Mouse (Mus musculus) hindbrain, embryonic 16.5 days (tissue): Measurements from ENCODE around the gene Tekt2. TPM values are rescaled to one million over a fixed set of nuclear protein-coding genes. Genes with fewer than 3 reads are reported as not detected.

Experiments
- polyA plus RNA-seq: library from polyadenylated mRNA; unstranded; fragments of >200 nt; fragmentation: Nextera tagmentation; extraction: Ambion mirVana; gene quantifications from 2 replicates; pipeline ENCODE4 v1.2.1, GENCODE M21; 2015

Tekt2 gene
- polyA plus RNA-seq, 1 experiment from 2014 or later = 13.5 TPM

Other genes with a start within 250 kb of the Tekt2 start
- 51.3 and 55.8 TPM in 2 replicates for gene Lsm10, start 229.1 kb downstream of the Tekt2 start, polyA plus RNA-seq
- gene Stk40, start 221.7 kb downstream of the Tekt2 start, polyA plus RNA-seq = 29.5 and 34.3 TPM in 2 replicates
- gene Eva1b, start 177.9 kb downstream of the Tekt2 start, polyA plus RNA-seq = 11.8 and 13.7 TPM in 2 replicates
- 1.3 and 1.5 TPM in 2 replicates for gene Sh3d21, start 162.2 kb downstream of the Tekt2 start, polyA plus RNA-seq
- 107 and 120 TPM in 2 replicates for gene Thrap3, start 122.9 kb downstream of the Tekt2 start, polyA plus RNA-seq
- 59.8 and 71.7 TPM in 2 replicates for gene Map7d1, start 69.3 kb downstream of the Tekt2 start, polyA plus RNA-seq
- 179 and 199 TPM in 2 replicates for gene Trappc3, start 63.4 kb downstream of the Tekt2 start, polyA plus RNA-seq
- gene Col8a2, start 38.9 kb downstream of the Tekt2 start, polyA plus RNA-seq = 5.8 and 6.8 TPM in 2 replicates
- 83.1 and 84.1 TPM in 2 replicates for gene Adprhl2, start 4.0 kb downstream of the Tekt2 start, polyA plus RNA-seq
- 12.4 and 17.5 TPM in 2 replicates for gene Ago3, start 103.9 kb upstream of the Tekt2 start, polyA plus RNA-seq
- 8.3 and 8.4 TPM in 2 replicates for gene Ago1, start 142.9 kb upstream of the Tekt2 start, polyA plus RNA-seq
- gene Ago4, start 207.8 kb upstream of the Tekt2 start, polyA plus RNA-seq = 6.0 and 6.7 TPM in 2 replicates
- gene Clspn, start 231.2 kb upstream of the Tekt2 start, polyA plus RNA-seq = 7.9 TPM in 2 replicates